Mouse (Mus musculus): ENCODE measurements at regions not wholly inside any gene's neighbourhood (a gene's known extent, or its start where the extent isn't known, plus 50 kb on each side); places are given as distances from the start of the nearest gene placed in this dataset.
A peak's percentile ranks its signal among the peaks of the same experiment; 100 is the strongest.

DNA sequence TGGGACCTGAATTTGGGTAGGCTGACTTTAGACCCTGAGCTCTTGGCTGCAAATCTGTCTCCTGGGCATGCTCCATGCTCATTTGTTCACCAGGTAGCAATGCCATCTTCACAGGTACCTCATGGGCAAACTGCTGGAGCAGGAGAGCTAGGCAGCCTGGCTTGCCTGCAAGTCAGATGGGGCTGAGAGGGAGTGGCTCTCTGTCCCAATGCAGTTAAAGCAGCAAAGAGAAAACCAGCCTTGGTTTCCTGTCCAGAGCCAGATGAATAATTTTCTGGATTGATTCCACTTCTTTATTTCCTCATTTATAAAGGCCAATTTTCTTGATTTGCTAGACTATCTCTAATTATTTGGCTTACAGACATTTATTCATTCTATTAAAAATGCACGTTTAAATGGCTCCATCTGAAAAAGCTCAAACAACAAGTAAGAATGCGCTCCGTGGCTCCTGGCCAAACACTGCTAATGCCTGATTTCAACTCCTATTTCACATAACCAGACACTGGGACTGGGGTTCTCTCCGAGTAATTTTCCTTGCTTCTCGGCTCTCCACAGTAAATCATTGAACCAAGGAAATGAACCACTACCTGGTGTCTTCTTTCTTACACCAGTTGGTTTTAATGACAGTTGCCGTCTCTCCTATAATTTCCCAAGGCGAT, 60.5 kb downstream of the Rsl24d1 start:
- intact Hi-C loops (cut with DNase I) = no loop called here
- no peak for DNase-seq

DNA sequence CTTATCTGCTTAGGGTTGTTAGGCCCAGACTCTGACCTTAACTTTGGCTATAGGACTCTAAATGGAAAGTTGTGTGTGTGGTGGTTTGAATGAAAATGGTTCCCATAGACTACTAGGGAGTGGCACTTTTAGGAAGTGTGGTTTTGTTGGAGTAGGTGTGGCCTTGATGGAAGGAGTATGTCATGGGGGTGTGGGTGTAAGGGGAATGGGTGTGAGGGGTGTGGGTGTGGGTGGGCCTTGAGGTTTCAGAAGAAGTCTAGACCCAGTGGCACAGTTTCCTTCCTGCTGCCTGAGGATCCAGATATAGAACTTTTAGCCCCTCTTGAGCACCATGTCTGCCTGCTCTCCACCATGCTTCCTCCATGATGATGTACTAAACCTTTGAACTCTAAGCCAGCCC, 63.4 kb downstream of the Rsl24d1 start:
- intact Hi-C loops (cut with DNase I) = no loop called here
- DNase-seq = no peak

DNA sequence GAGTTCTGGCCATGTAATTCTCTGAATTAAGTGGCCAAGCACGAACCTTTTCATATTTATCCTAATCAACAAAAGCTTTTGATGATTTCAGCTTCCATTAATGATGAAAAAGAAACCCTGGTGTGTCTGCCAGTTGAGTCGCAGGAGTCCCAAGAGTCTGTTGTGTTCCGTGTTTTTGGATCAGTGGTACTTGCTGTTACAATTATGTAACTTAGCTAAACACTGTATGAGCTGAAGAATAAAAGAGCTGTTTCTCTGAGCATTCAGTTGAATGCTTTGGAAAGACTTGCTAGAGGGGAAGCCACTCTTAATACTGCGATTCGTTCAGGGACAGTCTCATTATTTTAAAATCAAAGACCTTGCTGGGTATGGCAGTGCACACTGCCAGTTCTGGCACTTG, 70.1 kb downstream of the Rsl24d1 start:
- DNase-seq = no peak
- intact Hi-C loops (cut with DNase I) = no loop called here

DNA sequence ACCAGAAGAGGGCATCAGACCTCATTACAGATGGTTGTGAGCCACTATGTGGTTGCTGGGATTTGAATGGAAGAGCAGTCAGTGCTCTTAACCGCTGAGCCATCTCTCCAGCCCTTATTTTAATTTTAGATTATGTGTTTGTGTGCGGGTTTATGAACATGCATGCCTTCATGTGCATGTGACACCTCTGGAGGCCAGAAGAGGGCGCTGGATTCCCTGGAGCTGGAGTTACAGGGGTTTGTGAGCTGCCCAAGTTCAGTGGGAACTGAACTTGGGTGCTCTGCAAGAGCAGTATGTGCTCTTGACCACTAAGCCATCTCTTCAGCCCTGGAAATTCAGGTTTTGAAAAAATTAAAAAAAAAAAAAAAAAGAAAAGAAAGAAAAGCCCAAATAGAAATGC, 71.7 kb downstream of the Rsl24d1 start:
- intact Hi-C loops (cut with DNase I) = no loop called here
- no peak for DNase-seq

DNA sequence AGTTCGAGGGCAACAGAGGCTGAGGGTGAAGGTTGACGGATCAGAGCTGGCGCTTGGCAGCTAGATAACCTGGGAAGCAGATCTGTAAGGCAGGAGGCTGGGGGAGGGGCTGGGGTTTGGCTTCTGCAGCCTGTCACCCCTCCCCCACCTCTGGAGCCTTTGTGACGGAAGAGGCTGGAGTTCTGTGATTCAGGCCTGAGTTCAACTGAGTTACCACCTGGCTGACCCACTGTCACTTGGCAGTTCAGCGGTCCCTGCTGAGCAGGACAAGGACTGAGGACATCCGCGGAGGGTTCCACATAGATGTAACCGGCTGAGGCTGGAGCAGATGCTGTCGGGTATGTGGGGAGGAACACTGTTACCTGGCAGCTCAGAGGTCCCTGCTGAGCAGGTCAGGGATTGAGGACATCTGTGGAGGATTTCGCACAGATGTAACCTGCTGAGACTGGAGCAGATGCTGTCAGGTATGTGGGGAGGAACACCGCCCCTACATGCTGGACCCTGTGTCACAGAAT, 79.1 kb downstream of the Rsl24d1 start:
- intact Hi-C loops (cut with DNase I) = no loop called here
- peak; percentile 93 for DNase-seq

DNA sequence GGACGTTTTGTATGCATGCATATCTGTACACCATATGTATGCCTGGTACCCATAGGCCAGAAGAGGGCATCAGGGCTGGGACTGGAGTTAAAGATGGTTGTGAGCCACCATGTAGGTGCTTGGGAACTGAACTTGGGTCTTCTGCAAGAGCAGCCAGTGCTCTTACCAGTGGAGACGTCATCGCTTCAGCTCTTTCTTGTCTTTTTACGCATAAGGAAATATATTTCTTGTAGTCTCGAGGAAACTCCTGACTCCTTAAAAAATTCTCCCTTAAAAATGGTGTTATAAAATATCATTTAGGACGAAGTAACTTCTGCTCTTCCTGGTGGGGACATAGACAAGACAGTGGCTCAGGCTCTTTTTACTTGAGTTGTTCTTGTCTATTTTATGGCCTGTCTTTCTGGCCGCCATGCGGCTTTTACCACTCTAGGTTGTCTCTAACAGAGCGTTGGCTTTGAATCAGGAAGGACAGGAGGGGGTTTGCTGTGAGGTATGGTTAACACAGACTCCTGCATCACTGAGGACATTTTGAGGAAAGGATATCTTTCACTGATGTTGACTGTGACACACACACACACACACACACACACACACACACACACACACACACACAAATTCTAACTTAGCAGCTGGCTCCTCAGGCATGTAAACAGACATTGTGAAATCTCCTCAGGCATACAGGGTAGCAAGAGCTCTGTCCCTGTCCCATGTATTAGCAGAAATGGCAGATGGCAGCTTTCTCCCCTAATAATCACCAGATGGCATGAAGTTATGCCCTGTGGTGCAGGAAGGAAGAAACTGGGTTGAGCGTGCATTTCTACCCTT, 85.2 kb downstream of the Rsl24d1 start:
- peak; percentile 68 for DNase-seq
- intact Hi-C loops (cut with DNase I) = no loop called here

DNA sequence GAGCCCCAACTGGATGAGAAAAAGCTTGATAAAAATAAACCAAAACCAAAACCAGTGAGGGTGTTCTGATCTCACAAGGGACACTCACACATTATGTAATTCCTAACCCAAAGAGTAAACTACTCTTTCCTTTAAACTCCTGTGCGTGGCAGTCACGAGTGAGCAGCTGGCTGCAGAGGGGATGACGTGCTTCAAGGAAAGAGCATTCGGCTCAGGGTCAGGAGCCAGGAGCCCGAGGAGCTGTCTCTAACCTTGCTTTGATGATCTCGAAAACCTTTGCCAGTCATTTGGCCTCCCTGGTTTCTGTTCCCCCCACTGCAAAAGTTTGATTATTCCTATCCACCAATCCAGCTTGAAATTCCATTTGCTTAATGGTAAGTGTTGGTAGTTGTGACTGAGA, 109.9 kb downstream of the Rsl24d1 start:
- intact Hi-C loops (cut with DNase I) = no loop called here
- DNase-seq = no peak

DNA sequence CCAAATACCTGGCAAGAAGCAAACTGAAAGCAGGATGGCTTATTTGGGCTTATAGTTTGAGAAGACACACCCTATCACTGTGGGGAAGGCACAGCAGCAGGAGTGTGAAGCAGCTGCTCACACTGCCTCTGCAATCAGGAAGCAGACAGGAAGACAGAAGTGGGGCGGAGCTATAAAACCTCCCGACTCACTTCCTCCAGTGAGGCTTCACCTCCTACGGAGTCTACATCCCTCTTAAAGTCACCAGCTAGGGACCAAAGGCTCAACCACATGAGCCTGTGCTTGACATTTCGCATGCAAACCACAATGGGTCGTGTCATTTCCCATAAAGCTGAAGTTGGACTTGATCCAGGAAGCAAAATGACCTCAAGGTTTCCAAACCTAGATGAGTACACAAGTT, 127.0 kb downstream of the Rsl24d1 start:
- no peak for DNase-seq

DNA sequence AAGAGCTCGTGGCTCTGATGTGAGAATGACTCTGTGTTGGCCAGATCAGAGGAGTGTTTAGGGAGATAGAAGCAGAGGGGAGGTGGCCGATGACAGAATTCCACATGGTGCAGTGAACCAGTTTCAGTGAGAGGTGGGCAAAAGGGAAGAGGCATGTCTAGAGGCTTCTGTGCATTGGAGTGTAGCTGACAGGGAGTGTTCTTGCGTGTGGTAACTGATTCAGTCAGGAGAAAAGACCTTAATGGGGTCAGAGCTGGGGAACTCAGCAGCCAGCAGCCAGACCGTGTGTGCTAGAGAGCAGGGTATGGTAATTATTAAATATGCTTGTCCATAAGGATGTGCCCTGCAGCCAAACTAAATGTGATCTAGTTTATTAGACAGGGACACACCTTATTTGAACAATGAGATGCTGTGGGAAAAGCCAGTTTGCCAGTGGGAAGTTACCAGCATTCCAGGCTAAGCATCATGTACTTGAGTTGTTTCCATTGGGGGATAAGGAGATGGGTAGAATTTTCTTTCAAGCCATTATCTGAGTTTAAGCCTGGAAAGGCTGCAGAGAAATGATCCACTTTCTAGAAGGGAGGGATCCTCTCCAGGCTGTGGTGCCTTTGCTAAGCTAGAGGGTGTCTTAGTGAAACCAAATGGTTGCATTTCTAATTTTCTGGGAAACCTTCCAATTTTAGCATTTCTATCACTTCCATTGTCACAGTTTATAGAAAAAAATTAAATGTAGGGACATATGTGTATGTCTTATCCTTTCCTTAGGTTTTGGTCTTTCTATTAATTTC, 129.5 kb downstream of the Rsl24d1 start:
- intact Hi-C loops (cut with DNase I) = no loop called here
- DNase-seq = no peak

More for the DNA sequence above, 127.0 kb downstream of the Rsl24d1 start:
- intact Hi-C loops (cut with DNase I) = no loop called here

DNA sequence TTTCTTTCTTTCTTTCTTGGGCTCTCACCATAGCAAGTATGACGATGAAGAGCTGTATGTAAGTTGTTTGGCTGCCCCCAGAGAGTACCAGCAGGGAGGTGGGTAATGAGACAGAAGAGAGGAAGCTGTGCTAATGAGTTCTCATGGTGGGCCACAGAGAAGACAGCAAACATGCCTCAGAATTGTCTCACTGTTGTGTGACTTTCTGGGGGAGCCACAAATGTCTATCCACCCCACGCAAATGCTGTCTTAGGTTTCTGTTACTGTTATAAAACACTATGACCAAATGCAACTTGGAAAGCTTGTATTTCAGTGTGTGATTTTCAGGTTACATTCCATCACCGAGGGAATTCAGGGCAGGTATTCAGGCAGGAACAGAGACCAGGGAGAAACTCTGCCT, 131.0 kb downstream of the Rsl24d1 start:
- intact Hi-C loops (cut with DNase I) = no loop called here
- DNase-seq = no peak

DNA sequence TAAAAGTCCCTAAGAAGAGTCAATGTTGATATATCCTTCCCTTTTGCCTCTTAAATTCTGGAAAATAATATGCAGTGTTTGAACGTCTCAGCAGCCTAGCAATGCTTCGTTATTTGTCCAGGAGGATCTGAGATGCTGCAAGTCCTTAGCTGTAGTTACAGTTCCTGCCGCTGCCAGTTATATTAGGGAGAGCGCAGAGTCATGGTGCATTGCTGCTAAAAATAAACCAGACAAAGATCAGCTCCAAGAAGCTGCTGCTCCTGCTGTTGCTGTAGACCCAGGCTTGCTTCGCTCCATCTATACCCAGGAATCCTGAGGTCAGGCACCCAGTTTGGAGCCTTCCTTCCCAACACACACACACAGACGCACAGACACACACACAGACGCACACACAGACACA, 132.3 kb downstream of the Rsl24d1 start:
- no peak for DNase-seq

DNA sequence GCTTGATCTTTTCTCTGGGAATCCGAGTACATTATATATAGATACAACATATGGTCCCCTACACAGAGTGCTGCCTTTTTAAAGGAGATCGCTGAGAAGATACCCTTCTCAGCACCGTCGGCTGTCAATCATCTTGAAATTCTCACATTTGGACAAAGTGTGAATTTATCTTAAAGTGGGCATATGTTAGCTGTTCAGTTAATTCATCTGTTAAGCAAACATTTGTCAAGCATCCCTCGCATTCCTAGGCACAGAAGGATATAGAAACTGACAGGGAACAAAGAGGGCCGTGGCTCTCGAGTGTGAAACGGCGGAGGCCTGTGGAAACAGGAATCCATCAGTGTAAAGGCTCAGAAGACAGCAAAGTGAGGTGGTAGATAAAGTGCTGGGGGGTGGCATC, 144.9 kb downstream of the Rsl24d1 start:
- intact Hi-C loops (cut with DNase I) = no loop called here
- DNase-seq = no peak

More for the DNA sequence above, 132.3 kb downstream of the Rsl24d1 start:
- intact Hi-C loops (cut with DNase I) = no loop called here

DNA sequence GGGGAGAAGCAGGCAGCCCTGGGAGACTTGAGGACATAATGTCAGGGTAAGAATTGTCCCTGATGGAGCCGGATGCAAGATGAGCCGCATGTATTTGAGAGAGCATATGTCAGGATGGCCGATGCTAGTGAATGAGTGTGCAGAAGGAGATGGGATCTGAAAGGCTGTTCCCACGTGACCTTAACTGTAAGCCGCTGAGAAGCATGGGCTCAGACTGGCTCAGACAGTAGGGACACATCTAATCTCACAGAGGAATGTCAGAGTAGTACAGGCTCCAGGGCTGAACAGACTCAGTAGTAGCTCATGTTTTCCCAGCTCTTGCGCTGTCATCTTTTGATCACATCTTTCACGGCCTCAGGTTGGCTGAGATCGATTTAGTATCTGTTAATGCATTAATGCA, 145.4 kb downstream of the Rsl24d1 start:
- DNase-seq = no peak
- intact Hi-C loops (cut with DNase I) = no loop called here

DNA sequence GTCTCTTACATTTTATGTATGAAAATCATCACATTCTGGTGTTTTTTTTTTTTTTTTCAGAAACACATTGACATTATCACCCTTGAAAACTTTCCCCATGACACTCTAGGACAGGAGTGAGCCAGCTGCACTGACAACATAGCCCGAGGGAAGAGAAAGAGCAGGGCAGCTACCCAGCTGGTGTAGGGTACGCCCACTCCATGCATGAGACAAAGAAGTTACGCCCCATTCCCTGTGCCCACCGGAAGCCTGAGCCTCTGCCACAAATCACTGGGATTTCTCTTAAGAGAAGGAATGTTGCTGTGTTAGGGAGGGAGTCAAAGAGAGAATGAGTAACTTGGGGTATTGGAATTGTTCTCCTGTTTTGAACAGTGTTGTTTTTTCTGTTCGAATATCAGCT, 149.5 kb downstream of the Rsl24d1 start:
- no peak for DNase-seq
- intact Hi-C loops (cut with DNase I) = no loop called here

DNA sequence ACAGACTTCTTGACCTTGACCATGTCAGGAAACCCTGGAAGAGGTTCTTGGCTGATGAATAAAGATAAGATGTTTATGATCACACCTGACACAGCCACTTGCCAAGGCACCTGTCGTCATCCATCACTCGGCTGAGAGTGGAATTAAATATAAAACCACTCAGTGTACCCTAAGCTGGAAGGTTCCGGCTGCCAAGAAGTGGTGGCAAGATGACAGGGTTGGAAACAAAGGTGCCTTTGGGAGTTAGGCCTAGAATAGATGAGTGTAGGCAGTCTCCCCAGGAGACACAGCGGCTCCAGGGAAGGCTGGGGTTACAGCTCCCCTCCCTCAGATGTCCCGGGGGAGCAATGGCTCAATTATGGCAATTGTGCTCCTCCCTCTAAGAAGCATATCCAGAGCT, 157.0 kb downstream of the Rsl24d1 start:
- intact Hi-C loops (cut with DNase I) = no loop called here
- no peak for DNase-seq

DNA sequence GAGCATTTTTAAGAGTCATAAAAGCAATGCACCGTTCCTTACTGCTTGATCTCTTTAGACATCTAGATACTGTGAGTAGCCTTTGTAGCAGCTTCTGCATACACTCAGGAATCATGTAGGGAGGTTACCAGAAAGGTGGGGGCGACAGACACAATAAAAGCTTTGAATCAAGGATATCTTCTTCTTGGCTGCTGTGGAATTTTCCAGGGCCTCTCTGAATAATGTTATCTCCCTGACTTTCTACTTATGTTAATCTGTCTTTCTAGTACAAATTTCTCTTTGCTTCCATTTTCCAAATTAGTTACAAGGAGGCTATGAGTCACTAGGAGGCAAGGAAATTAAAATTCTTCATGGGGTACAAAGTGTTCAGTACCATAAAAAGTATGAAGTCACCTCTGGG, 159.4 kb downstream of the Rsl24d1 start:
- no peak for DNase-seq
- intact Hi-C loops (cut with DNase I) = no loop called here

DNA sequence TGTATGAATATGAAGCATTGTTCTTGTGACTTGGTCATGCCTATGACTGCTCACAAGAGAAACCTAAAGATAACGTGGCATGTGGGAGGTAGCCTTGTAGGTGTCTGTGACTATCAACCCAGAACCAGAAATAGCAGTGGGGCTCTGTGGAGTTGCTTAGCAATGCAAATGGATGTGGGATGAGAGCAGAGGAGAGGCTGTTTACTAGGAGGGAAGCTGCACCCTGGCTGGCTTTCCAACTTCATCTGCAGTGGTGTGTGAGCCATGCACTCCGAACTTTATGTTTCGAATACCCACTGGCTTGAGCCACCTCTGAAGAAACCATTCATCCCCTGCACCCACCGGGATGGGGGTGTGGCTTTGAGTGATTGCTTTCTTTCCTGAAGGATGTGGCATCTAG, 160.5 kb downstream of the Rsl24d1 start:
- intact Hi-C loops (cut with DNase I) = no loop called here
- DNase-seq = no peak

DNA sequence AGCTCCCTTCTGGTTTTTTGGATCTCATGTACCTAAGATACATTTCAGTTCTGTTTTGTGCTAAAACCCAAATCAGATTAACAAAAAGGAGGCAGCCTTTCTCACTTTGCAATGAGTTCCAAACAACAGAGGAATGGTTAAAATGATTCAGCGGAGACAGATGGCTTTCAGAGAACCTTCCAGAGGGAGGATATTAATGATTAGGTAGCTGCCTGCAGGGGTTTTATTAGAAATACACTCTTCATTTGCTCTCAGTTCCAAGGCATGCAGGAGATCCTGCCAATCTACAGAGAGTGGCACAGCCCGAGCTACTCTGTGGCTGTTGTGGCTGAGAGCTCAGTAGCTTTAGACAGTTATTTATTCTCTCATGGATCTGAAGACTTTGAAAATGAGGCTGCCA, 162.4 kb downstream of the Rsl24d1 start:
- intact Hi-C loops (cut with DNase I) = no loop called here
- no peak for DNase-seq

DNA sequence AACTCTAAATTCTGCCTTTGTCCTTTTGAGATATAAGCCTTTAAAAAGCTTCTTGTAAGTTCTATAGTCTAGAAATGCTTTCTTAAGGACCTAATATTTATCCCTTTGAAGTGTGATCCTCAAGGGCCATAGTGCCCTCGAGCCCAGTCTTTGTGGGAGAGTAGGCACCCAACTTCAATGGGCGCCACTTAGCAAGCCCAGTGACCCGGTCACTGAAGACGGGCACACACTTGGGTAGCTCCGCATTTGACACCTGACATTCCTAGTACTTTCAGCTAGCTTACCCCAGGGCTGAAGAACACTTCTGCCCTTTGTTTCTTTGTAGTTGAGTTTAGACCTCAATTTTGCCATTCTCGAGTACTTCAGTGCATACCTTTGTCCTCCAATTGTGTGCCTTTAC, 182.1 kb downstream of the Rsl24d1 start:
- no peak for DNase-seq
- intact Hi-C loops (cut with DNase I) = no loop called here

DNA sequence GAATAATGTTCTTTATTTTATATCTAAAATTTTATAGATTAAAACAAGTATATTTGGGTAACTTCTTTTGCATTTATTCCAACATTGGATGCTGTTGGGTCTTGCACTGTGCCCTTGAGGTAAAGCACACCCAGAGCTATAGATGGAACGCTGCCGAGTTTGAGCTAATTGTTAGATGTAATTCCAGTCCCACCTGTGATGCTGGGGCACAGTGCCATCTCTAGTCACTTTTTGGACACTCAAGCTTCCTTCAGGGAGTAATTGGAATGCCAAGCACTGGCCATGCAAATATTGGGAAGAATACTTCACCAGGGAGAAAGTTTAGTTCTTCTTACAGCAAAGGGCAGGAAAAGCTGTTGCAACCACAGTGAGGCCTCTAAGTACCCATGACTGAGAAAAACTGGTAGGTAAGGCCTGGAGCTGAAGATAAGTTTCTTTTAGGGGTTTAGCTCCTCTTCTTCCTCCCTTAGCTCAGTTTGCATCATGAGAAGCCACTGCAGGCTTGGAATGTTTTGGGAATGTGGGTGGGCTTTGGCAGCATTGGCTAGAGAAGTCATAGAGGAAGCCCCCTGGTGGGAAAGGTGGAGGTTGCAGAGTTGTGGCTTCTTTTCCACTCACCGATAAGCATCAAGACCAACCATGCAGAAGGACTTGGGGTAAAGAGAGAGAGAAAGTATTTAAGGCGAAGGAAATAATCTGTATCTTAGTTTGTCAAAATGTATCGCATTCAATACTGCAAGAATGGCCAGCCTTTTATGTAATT, 189.1 kb downstream of the Rsl24d1 start:
- intact Hi-C loops (cut with DNase I) = no loop called here
- DNase-seq = peak; percentile 60

DNA sequence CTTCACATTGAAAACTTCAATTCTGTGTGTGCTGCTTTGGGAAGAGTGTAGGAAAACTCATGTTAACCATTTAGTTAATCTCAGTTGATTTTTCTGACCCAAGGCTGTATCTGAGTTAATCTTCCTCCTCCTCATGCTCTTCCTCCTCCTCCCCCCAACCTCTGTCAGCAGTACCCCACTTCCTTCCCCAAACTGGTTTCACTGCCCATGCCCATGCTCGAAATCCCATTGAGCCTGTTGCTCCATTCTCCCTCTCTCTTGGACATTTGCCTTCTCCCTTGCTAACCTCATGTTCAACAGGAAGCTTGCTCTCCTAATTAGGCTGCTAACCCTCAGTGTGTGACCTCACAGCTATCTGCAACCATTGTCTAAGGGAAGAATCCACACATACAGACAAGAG, 203.8 kb downstream of the Rsl24d1 start:
- DNase-seq = no peak
- intact Hi-C loops (cut with DNase I) = no loop called here
